Mouse (Mus musculus) CH12.LX (cell line): ENCODE data around the gene Hnrnpa3. TPM values are rescaled to one million over a fixed set of nuclear protein-coding genes. Genes with fewer than 3 reads are reported as not detected.
A peak's percentile ranks its signal among the peaks of the same experiment; 100 is the strongest.

ENCODE experiments used
- DNase-seq: peaks from one replicate; pipeline ENCODE4 v3.0.0-alpha.2; 2013; ENCODE audit errors: extremely low read depth
- H3K27ac ChIP-seq: 2 replicates; pipeline ENCODE4 v1.5.1; 2012; ENCODE audit warnings: low read depth, mild to moderate bottlenecking, control low read depth, moderate library complexity; ENCODE audit not compliant: insufficient read depth
- H3K27me3 ChIP-seq: replicated peaks from 2 replicates; pipeline ENCODE3; 2012; ENCODE audit warnings: inconsistent platforms
- H3K36me3 ChIP-seq, 2 experiments: replicated peaks in 1 of 2; 2 replicates each; pipeline versions ENCODE3 to v1.6.1; 2012; ENCODE audit warnings: inconsistent platforms in 1 of 2, low read length in 1 of 2, mild to moderate bottlenecking in 1 of 2, mixed read lengths in 1 of 2, moderate library complexity in 1 of 2; ENCODE audit not compliant: control insufficient read depth in 1 of 2, insufficient read depth in 1 of 2
- H3K4me1 ChIP-seq, 2 experiments: 2 replicates each; pipeline ENCODE4 v1.6.1; 2012; ENCODE audit warnings: inconsistent platforms in 1 of 2, moderate library complexity in 1 of 2; ENCODE audit not compliant: insufficient read depth in 2 of 2, control insufficient read depth in 1 of 2
- H3K4me2 ChIP-seq: 2 replicates; pipeline ENCODE4 v1.6.1; 2012; ENCODE audit warnings: low read depth, mild to moderate bottlenecking, control low read depth; ENCODE audit not compliant: poor library complexity, insufficient read depth, severe bottlenecking
- H3K4me3 ChIP-seq, 3 experiments: fragments of 150-350 bp in 1 of 3; sonication (generic) in 1 of 3; replicated peaks in 1 of 3; 2 replicates each; pipeline versions ENCODE3 to v1.5.1; 2011 to 2012; ENCODE audit warnings: low read depth in 2 of 3, low read length in 2 of 3, mild to moderate bottlenecking in 2 of 3, moderate library complexity in 2 of 3, control low read depth in 1 of 3, improper control_type of control experiment in 1 of 3, inconsistent platforms in 1 of 3, mixed read lengths in 1 of 3; ENCODE audit not compliant: poor library complexity in 1 of 3
- H3K79me2 ChIP-seq: replicated peaks from 2 replicates; pipeline ENCODE4 v1.6.1; 2012; ENCODE audit warnings: mild to moderate bottlenecking, moderate library complexity; ENCODE audit not compliant: control insufficient read depth, poor library complexity, insufficient read depth, severe bottlenecking; ENCODE audit errors: extremely low read depth
- H3K9ac ChIP-seq: 2 replicates; pipeline ENCODE4 v1.6.1; 2012; ENCODE audit warnings: low read depth, mild to moderate bottlenecking, control low read depth, moderate library complexity; ENCODE audit not compliant: insufficient read depth
- H3K9me3 ChIP-seq: replicated peaks from 2 replicates; pipeline ENCODE3; 2012; ENCODE audit warnings: low read length, inconsistent platforms, mixed read lengths
- CHD1 ChIP-seq: IDR thresholded peaks from 2 replicates; pipeline ENCODE4 v1.6.1; 2012; ENCODE audit warnings: low read depth, low read length, improper control_type of control experiment, inconsistent platforms
- CHD2 ChIP-seq: IDR thresholded peaks from 2 replicates; pipeline ENCODE4 v1.6.1; 2011; ENCODE audit warnings: low read length, improper control_type of control experiment
- E2F4 ChIP-seq: IDR thresholded peaks from 2 replicates; pipeline ENCODE4 v1.6.1; 2011; ENCODE audit warnings: low read depth, low read length, improper control_type of control experiment; ENCODE audit not compliant: insufficient replicate concordance
- ETS1 ChIP-seq: conservative IDR thresholded peaks from 2 replicates; pipeline ENCODE4 v1.6.1; 2012; ENCODE audit warnings: low read depth, mild to moderate bottlenecking, inconsistent platforms, low read length, improper control_type of control experiment, moderate library complexity
- HCFC1 ChIP-seq: IDR thresholded peaks from 2 replicates; pipeline ENCODE4 v1.6.1; 2012; ENCODE audit warnings: low read depth, mild to moderate bottlenecking, inconsistent platforms, low read length, improper control_type of control experiment
- JUND ChIP-seq: conservative IDR thresholded peaks from 2 replicates; pipeline ENCODE4 v1.6.1; 2011; ENCODE audit warnings: low read depth, low read length, improper control_type of control experiment
- KAT2A ChIP-seq: IDR thresholded peaks from 2 replicates; pipeline ENCODE4 v1.6.1; 2012; ENCODE audit warnings: low read length, improper control_type of control experiment, inconsistent platforms; ENCODE audit not compliant: insufficient replicate concordance
- MAFK ChIP-seq: IDR thresholded peaks from 2 replicates; pipeline ENCODE4 v1.6.1; 2011; ENCODE audit warnings: low read length, improper control_type of control experiment; ENCODE audit not compliant: insufficient replicate concordance
- MAX ChIP-seq: IDR thresholded peaks from 2 replicates; pipeline ENCODE4 v1.6.1; 2011; ENCODE audit warnings: low read length, improper control_type of control experiment
- MAZ ChIP-seq: IDR thresholded peaks from 2 replicates; pipeline ENCODE4 v1.6.1; 2012; ENCODE audit warnings: low read depth, mild to moderate bottlenecking, inconsistent platforms, low read length, improper control_type of control experiment, moderate library complexity
- MXI1 ChIP-seq: IDR thresholded peaks from 2 replicates; pipeline ENCODE4 v1.6.1; 2011; ENCODE audit warnings: mild to moderate bottlenecking, low read depth, low read length, improper control_type of control experiment
- MYC ChIP-seq: IDR thresholded peaks from 2 replicates; pipeline ENCODE4 v1.6.1; 2011; ENCODE audit warnings: low read depth, mild to moderate bottlenecking, improper control_type of control experiment, low read length
- NELFE ChIP-seq: IDR thresholded peaks from 2 replicates; pipeline ENCODE4 v1.6.1; 2011; ENCODE audit warnings: low read depth, low read length, improper control_type of control experiment
- NRF1 ChIP-seq: IDR thresholded peaks from 2 replicates; pipeline ENCODE4 v1.6.1; 2014; ENCODE audit warnings: low read depth, mild to moderate bottlenecking, inconsistent platforms, low read length, improper control_type of control experiment, moderate library complexity
- RAD21 ChIP-seq: IDR thresholded peaks from 2 replicates; pipeline ENCODE4 v1.6.1; 2011; ENCODE audit warnings: low read depth, mild to moderate bottlenecking, low read length, improper control_type of control experiment, moderate library complexity
- SIN3A ChIP-seq: IDR thresholded peaks from 2 replicates; pipeline ENCODE4 v1.6.1; 2012; ENCODE audit warnings: low read length, improper control_type of control experiment, inconsistent platforms
- TBP ChIP-seq: conservative IDR thresholded peaks from 2 replicates; pipeline ENCODE4 v1.6.1; 2011; ENCODE audit warnings: low read depth, low read length, improper control_type of control experiment
- UBTF ChIP-seq: IDR thresholded peaks from 2 replicates; pipeline ENCODE4 v1.6.1; 2012; ENCODE audit warnings: low read depth, mild to moderate bottlenecking, inconsistent platforms, low read length, improper control_type of control experiment, moderate library complexity
- USF2 ChIP-seq: conservative IDR thresholded peaks from 2 replicates; pipeline ENCODE4 v1.6.1; 2011; ENCODE audit warnings: low read depth, low read length, improper control_type of control experiment
- ZC3H11A ChIP-seq: IDR thresholded peaks from 2 replicates; pipeline ENCODE4 v1.6.1; 2012; ENCODE audit warnings: low read depth, mild to moderate bottlenecking, inconsistent platforms, low read length, improper control_type of control experiment
- ZMIZ1 ChIP-seq: IDR thresholded peaks from 2 replicates; pipeline ENCODE4 v1.6.1; 2012; ENCODE audit warnings: low read depth, mild to moderate bottlenecking, inconsistent platforms, low read length, improper control_type of control experiment
- ZNF384 ChIP-seq: IDR thresholded peaks from 2 replicates; pipeline ENCODE4 v1.6.1; 2012; ENCODE audit warnings: low read depth, low read length, improper control_type of control experiment, inconsistent platforms
- dilution Hi-C: fragments of 300-500 bp; cut with MboI; formaldehyde crosslinking; loops from 2 replicates; pipeline ENCODE4 v1.14.3; 2020; ENCODE audit warnings: low sequenced_read_pairs; ENCODE audit not compliant: extremely low pct_unique_long_range_greater_than_20kb, extremely low pct_ligation_motif_present
- in situ Hi-C: fragments of 300-500 bp; cut with MboI; formaldehyde crosslinking; loops from 3 replicates; pipeline ENCODE4 v1.14.3; 2019; ENCODE audit warnings: low sequenced_read_pairs, low pct_ligation_motif_present, low pct_unique_long_range_greater_than_20kb, mixed read lengths
- polyA plus RNA-seq: library from polyadenylated mRNA; unstranded; fragments of >175 nt; gene quantifications from 2 replicates; pipeline ENCODE4 v1.2.1, GENCODE M21; 2012; ENCODE audit warnings: low read depth; ENCODE audit not compliant: insufficient read length
- total RNA-seq, 2 experiments: library from RNA; depleted of rRNA; stranded (reverse); fragments of 300-350 nt in 1 of 2; fragments of >200 nt in 1 of 2; gene quantifications; 2 replicates each; pipeline ENCODE4 v1.2.3; 2012 to 2014

Hnrnpa3 gene
- total and polyA plus RNA-seq, 3 experiments: 83.1 to 373 (median 229) TPM

DNA sequence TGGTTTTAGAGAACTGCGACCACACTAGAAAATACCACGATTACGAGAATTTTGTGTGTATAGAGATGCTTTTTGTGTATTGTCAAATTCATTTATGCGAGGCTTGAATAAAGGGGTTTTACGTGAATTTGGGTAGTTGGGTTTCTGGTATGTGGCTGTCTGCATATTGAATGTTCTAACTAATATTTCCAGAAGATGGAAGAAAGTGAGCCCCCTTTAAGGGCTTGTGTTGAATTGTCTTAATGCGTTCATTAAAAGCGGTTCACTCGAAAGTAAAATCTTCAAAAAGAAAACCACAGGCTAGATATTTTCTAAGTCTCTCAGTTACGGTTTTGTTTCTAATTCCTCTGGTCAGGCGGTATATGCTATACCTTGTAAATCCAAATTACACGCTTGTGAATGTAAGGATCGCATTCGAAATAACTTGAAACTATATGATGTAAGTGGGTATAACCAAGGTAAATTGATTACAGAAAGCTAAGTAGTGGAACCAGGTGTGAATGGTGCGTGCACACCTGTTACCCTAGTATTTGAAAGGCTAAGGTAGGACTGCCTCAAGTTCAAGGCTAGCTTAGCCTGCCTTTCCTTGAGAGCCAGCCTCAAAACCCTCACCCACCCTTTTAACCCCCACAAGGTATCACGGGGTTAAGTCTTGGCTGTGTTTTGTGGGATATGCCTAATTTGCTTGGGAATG, 1.3 kb downstream of the Hnrnpa3 start:
- DNase-seq: no peak
- no peak for TF ChIP-seq E2F4
- no peak for TF ChIP-seq RAD21
- TF ChIP-seq ZMIZ1: no peak
- TF ChIP-seq CHD2: no peak
- TF ChIP-seq MYC: 0 out of 2 replicates have a peak, but pooled peaks have one; percentile 4
- TF ChIP-seq ETS1: no peak
- 0 out of 2 replicates have a peak, but pooled peaks have one; percentile 13 for TF ChIP-seq NELFE
- TF ChIP-seq ZC3H11A: no peak
- no peak for TF ChIP-seq JUND
- no peak for TF ChIP-seq MAZ
- TF ChIP-seq SIN3A: peak; percentile 25; the same call in 1 of the 2 replicates
- no peak for TF ChIP-seq UBTF
- TF ChIP-seq USF2: no peak
- TF ChIP-seq MAFK: no peak
- TF ChIP-seq TBP: no peak
- TF ChIP-seq MXI1: no peak
- TF ChIP-seq MAX: no peak
- no peak for TF ChIP-seq ZNF384
- no peak for TF ChIP-seq KAT2A
- TF ChIP-seq CHD1: peak; percentile 93
- no peak for TF ChIP-seq HCFC1
- TF ChIP-seq NRF1: no peak
- TF ChIP-seq, all 38 proteins: peak for 4
- Histone ChIP-seq H3K4me1 (peaks cover 5 to 29% of the 10 kb centered on the region in 2 experiments; a peak in 3 of 4 replicates), H3K79me2 (peaks cover 49% of the 10 kb centered on the region), H3K27me3 (no peaks in the 10 kb centered on the region), H3K4me3 (peak overlapping the region; percentile 87 to 91 (median 90)), H3K4me2 (peak overlapping the region; percentile 62), H3K9ac (peak overlapping the region; percentile 98), H3K36me3 (peaks cover 22 to 43% of the 10 kb centered on the region in 2 experiments), H3K27ac (no peak overlapping the region), H3K9me3 (no peaks in the 10 kb centered on the region)
- in situ Hi-C loops: no loop called here
- dilution Hi-C loops: no loop called here
